Comparison of ENCODE assay signal across 9 mouse cellular contexts in genomic region chr3:115541789-115542188, GRCm38 (mm10).
DNase-seq lines count a peak whose midpoint lies in the region; ATAC-seq and TF ChIP-seq lines count a peak whose summit lies in the region.
"Had no signal": no experiment of that assay in that cellular context is flagged by ENCODE, and none has a peak within 500 bp of the region (broad histone marks: within the 10 kb centered on the region; RNA-seq: fewer than 3 reads in every experiment).

No protein-coding gene starts in this region.

- no peak overlapping the region for H3K9ac ChIP-seq in kidney, embryonic 14.5 days (ENCODE audit: low read depth, low read length)
- no peak overlapping the region for H3K9ac ChIP-seq in forebrain, embryonic 14.5 days (ENCODE audit: low read length)
- no peak overlapping the region for H3K9ac ChIP-seq in midbrain, postnatal 0 days (replicated peaks; ENCODE audit: low read length, poor library complexity, severe bottlenecking)

- DNase-seq in kidney, adult 9 months = peak; percentile 17
- peak; percentile 5 for DNase-seq in c-Kit-positive CD71-positive TER-119-negative erythroid progenitor cells, embryonic 14.5 days (ENCODE audit: low read depth)
- DNase-seq in forebrain, embryonic 14.5 days (ENCODE audit: low spot score) = peak; percentile 69
- peak; percentile 71 for DNase-seq in midbrain, postnatal 0 days (ENCODE audit: low spot score)
- DNase-seq in urinary bladder, postnatal 14 days (ENCODE audit: low spot score) = no peak
- no peak for DNase-seq in MN1 (ENCODE audit: low spot score)

- H3K4me1 ChIP-seq in kidney, embryonic 14.5 days (ENCODE audit: control insufficient read depth, insufficient read depth, low read length) = no peaks in the 10 kb centered on the region
- H3K4me1 ChIP-seq in E14TG2a.4 (replicated peaks; ENCODE audit: low read depth, low read length) = no peaks in the 10 kb centered on the region
- no peaks in the 10 kb centered on the region for H3K4me1 ChIP-seq in forebrain, embryonic 14.5 days (ENCODE audit: control insufficient read depth, insufficient read depth, low read length)
- H3K4me1 ChIP-seq in midbrain, postnatal 0 days (ENCODE audit: insufficient read depth, low read length) = no peaks in the 10 kb centered on the region

- 98% methylated on average over 1 of the region's 1 CpGs for WGBS in kidney, embryonic 14.5 days
- WGBS in forebrain, embryonic 14.5 days = 90% methylated on average over 1 of the region's 1 CpGs
- WGBS in midbrain, postnatal 0 days = 100% methylated on average over 1 of the region's 1 CpGs

- ATAC-seq in kidney, embryonic 14.5 days (ENCODE audit: low FRiP score, low TSS enrichment) = no peak
- peak; percentile 63; the same call in 1 of the 2 replicates for ATAC-seq in forebrain, embryonic 14.5 days
- no peak for ATAC-seq in midbrain, postnatal 0 days (ENCODE audit: low FRiP score)

- no peaks in the 10 kb centered on the region for H3K9me3 ChIP-seq in kidney, embryonic 14.5 days (ENCODE audit: control insufficient read depth, low read length)
- H3K9me3 ChIP-seq in E14TG2a.4 (ENCODE audit: low read length) = no peaks in the 10 kb centered on the region
- H3K9me3 ChIP-seq in forebrain, embryonic 14.5 days (replicated peaks; ENCODE audit: control insufficient read depth, low read length) = no peaks in the 10 kb centered on the region
- no peaks in the 10 kb centered on the region for H3K9me3 ChIP-seq in midbrain, postnatal 0 days (ENCODE audit: low read length)

- H3K27ac ChIP-seq in kidney, embryonic 14.5 days (ENCODE audit: low read depth, low read length) = no peak overlapping the region
- H3K27ac ChIP-seq in forebrain, embryonic 14.5 days (ENCODE audit: low read depth, low read length) = no peak overlapping the region
- H3K27ac ChIP-seq in midbrain, postnatal 0 days (ENCODE audit: low read depth, low read length) = no peak overlapping the region

- H3K36me3 ChIP-seq in kidney, embryonic 14.5 days (ENCODE audit: control insufficient read depth, insufficient read depth, low read length) = no peaks in the 10 kb centered on the region
- H3K36me3 ChIP-seq in E14TG2a.4 (ENCODE audit: insufficient read depth, low read length) = no peaks in the 10 kb centered on the region
- H3K36me3 ChIP-seq in forebrain, embryonic 14.5 days (ENCODE audit: control insufficient read depth, insufficient read depth, low read length) = no peaks in the 10 kb centered on the region
- no peaks in the 10 kb centered on the region for H3K36me3 ChIP-seq in midbrain, postnatal 0 days (ENCODE audit: insufficient read depth, low read length)

- peak; percentile 36 for TF ChIP-seq CTCF in E14TG2a.4 (conservative IDR thresholded peaks at IDR 0.05; ENCODE audit: low read length)
- peak; percentile 66 for TF ChIP-seq CTCF in midbrain, postnatal 0 days (IDR thresholded peaks at IDR 0.05)

- no peak overlapping the region for H3K4me2 ChIP-seq in kidney, embryonic 14.5 days (replicated peaks; ENCODE audit: low read depth, low read length)
- H3K4me2 ChIP-seq in forebrain, embryonic 14.5 days (ENCODE audit: low read length) = no peak overlapping the region
- no peak overlapping the region for H3K4me2 ChIP-seq in midbrain, postnatal 0 days (ENCODE audit: low read depth, low read length, poor library complexity, severe bottlenecking)

- no peak overlapping the region for H3K4me3 ChIP-seq in kidney, embryonic 14.5 days (ENCODE audit: low read length)
- no peak overlapping the region for H3K4me3 ChIP-seq in E14TG2a.4 (replicated peaks; ENCODE audit: low read length)
- H3K4me3 ChIP-seq in forebrain, embryonic 14.5 days (ENCODE audit: low read depth, low read length) = no peak overlapping the region
- no peak overlapping the region for H3K4me3 ChIP-seq in midbrain, postnatal 0 days (ENCODE audit: low read depth, low read length)
- H3K4me3 ChIP-seq: myocyte had no signal

- H3K27me3 ChIP-seq in kidney, embryonic 14.5 days (ENCODE audit: control insufficient read depth, insufficient read depth, low read length) = no peaks in the 10 kb centered on the region
- H3K27me3 ChIP-seq in E14TG2a.4 (ENCODE audit: insufficient read depth, low read length) = no peaks in the 10 kb centered on the region
- no peaks in the 10 kb centered on the region for H3K27me3 ChIP-seq in forebrain, embryonic 14.5 days (replicated peaks; ENCODE audit: control insufficient read depth, insufficient read depth, low read length)
- H3K27me3 ChIP-seq in midbrain, postnatal 0 days (ENCODE audit: insufficient read depth, low read length) = no peaks in the 10 kb centered on the region

Comparison
In these comparisons a context has a peak if more than half of its experiments do, and no peak if none do; other contexts are left out.
1. DNase-seq: peak in kidney, adult 9 months (single experiment), c-Kit-positive CD71-positive TER-119-negative erythroid progenitor cells, embryonic 14.5 days (single experiment), forebrain, embryonic 14.5 days (single experiment) and midbrain, postnatal 0 days (single experiment); none in urinary bladder, postnatal 14 days (single experiment) and MN1 (single experiment).